Mouse (Mus musculus): Measurements from ENCODE around the gene Ss18l1. TPM values are rescaled to one million over a fixed set of nuclear protein-coding genes. Genes with fewer than 3 reads are reported as not detected.
A peak's percentile ranks its signal among the peaks of the same experiment; 100 is the strongest.

Ss18l1 gene
- polyA plus RNA-seq, 1 experiment = 6.7 TPM

DNA sequence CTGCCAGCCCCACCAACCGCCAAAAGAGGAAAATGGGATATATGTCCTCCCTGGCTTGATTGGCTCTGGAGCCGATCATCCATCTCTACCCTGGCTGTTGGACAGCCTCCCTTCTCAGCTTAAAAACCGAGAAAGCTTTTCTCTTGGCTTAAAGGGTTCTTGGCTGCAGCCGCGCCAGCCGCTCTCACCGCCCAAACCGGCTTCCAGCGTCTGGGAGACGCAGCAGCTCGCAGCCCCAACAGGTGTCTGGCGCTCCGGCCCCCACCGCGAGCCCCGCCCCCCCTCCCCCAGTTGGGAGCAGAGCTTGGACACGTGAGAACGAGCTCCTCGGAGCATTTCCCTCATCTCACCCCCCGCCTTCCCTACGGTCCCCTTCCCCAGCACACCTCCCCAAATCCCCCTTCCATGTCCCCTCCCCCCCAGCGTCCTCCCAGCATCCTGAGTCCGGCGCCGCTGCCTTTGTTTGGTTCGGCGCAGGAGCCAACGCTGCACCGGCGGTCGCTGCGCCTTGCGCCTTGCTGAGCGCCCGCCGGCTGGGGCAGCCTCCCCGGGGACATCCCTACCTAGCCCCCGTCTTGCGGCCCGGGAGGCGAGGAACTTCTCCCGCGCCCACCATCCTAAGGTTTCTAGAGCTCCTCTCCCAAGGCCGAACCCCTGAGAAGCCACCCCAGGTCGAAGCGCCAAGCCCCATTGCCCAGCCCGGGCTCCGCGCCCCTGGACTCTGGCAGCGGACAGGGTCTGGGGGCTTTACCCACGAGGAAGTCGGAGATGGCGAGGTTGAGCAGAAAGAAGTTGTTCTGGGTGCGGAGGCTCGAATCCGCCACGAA lies 61.1 kb downstream of the Ss18l1 start:
- peaks cover 1% of the 10 kb centered on the region; the same call in 1 of the 2 replicates for H3K27me3 ChIP-seq (replicated peaks; ENCODE audit: control insufficient read depth, insufficient read depth, low read length)

DNA sequence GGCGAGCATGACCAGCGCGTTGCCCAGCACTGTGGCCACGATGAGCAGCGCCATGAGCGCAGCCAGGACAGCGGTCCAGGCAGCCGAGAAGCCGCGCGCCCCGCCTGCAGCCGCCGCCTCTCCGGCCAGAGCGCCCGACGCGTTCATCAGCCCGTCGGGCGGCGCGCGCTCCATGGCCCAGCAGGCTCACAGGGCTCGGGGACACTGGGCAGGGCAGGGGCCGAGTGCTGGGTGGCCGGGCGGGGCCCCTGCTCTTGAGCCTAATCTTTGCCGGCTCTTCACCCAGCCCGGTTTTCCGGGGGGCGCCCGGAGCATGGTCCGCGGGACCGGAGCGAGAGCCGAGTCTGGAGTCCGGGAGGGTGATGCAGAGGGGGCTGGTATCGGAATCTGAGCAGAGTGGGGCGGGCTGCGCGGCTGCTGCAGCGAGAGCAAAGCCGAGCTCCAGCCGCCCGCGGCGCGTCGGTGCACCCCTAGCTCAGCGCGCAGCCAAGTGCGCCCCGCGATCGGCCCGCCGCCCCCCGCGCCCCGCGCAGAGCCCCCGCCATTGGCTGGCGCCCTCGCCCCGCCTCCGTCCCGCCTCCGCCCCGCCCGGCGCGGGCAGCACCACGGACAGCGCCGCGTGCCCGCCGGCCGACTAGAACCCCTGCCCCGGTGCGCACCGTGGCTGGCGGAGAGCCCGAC lies 61.8 kb downstream of the Ss18l1 start, which contains the start of gene Hrh3:
Gene Hrh3, minus strand, starts transcription at position 511 of the 681 bp plus-strand sequence.
- TF ChIP-seq POLR2A (IDR thresholded peaks at IDR 0.05; ENCODE audit: low read depth, low read length) (no peak), CTCF (conservative IDR thresholded peaks at IDR 0.05; ENCODE audit: insufficient read depth, insufficient read length, low read depth, low read length) (no peak)
- WGBS = 2% methylated on average over 80 of the region's 87 CpGs

More for the DNA sequence above, 61.1 kb downstream of the Ss18l1 start:
- peak overlapping the region; percentile 44; the same call in 1 of the 2 replicates for H3K4me3 ChIP-seq (ENCODE audit: insufficient read depth, low read depth, low read length)
- under 1% methylated on average over 56 of the region's 57 CpGs for WGBS
- H3K4me1 ChIP-seq (ENCODE audit: control insufficient read depth, insufficient read depth, low read length) = 0 out of 2 replicates have a peak, but pooled peaks cover 3% of the 10 kb centered on the region
- no peak overlapping the region for H3K27ac ChIP-seq (ENCODE audit: insufficient read depth, low read depth, low read length)
- H3K36me3 ChIP-seq (ENCODE audit: control insufficient read depth, insufficient read depth, low read length) = no peaks in the 10 kb centered on the region
- DNase-seq = no peak
- TF ChIP-seq POLR2A (IDR thresholded peaks at IDR 0.05; ENCODE audit: low read depth, low read length) (no peak), CTCF (conservative IDR thresholded peaks at IDR 0.05; ENCODE audit: insufficient read depth, insufficient read length, low read depth, low read length) (no peak)

DNA sequence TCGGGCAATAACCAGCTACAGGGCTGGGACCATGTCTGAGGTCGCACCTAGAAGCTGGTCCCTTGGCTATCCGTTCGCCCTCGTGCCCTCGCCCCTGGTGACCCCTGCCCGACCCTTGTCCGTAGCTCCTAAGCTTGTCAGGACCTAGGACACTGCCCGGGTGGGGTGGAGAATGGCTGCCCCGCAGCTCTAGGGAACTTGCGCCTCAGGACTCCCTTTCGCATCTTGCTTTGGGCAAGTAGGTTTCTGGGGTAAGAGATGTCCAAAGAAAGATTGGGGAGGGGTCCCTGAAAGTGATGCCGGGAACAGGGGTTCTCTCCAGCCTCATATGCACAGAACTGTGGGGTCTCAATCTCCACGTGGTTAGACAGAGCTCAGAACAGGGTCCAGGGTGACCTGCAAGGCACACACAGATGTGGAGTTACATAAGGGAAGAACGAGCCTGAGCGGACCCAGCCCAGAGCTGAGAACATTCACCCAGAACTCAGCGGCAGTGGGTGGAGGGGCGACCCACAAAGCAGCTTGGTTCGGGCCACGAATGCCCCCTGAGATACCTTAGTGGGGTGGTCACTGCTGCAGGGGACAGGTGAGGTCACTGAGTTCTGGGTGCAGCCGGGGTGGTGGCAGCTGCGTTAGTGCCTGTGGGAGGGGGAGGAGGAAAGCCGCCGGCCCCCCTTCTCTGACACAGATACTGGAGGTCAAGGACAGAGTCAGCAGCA lies 62.5 kb downstream of the Ss18l1 start:
- peaks cover 1% of the 10 kb centered on the region; the same call in 1 of the 2 replicates for H3K27me3 ChIP-seq (replicated peaks; ENCODE audit: control insufficient read depth, insufficient read depth, low read length)
- WGBS = 9% methylated on average over 24 of the region's 24 CpGs
- H3K4me1 ChIP-seq (ENCODE audit: control insufficient read depth, insufficient read depth, low read length) = 0 out of 2 replicates have a peak, but pooled peaks cover 3% of the 10 kb centered on the region
- no peak for DNase-seq
- H3K36me3 ChIP-seq (ENCODE audit: control insufficient read depth, insufficient read depth, low read length) = no peaks in the 10 kb centered on the region
- peak overlapping the region; percentile 22; the same call in 1 of the 2 replicates for H3K4me3 ChIP-seq (ENCODE audit: insufficient read depth, low read depth, low read length)
- H3K27ac ChIP-seq (ENCODE audit: insufficient read depth, low read depth, low read length) = no peak overlapping the region
- TF ChIP-seq POLR2A (IDR thresholded peaks at IDR 0.05; ENCODE audit: low read depth, low read length) (no peak), CTCF (conservative IDR thresholded peaks at IDR 0.05; ENCODE audit: insufficient read depth, insufficient read length, low read depth, low read length) (no peak)

More for the DNA sequence above, 61.8 kb downstream of the Ss18l1 start, which contains the start of gene Hrh3:
- no peak within 1 kb of the TSS for H3K27ac ChIP-seq (ENCODE audit: insufficient read depth, low read depth, low read length)
- no peaks in the 10 kb centered on the region for H3K36me3 ChIP-seq (ENCODE audit: control insufficient read depth, insufficient read depth, low read length)
- H3K27me3 ChIP-seq (replicated peaks; ENCODE audit: control insufficient read depth, insufficient read depth, low read length) = peaks cover 1% of the 10 kb centered on the region; the same call in 1 of the 2 replicates
- peak within 1 kb of the TSS; percentile 44 for H3K4me3 ChIP-seq (ENCODE audit: insufficient read depth, low read depth, low read length)
- DNase-seq = peak; percentile 89
- 0 out of 2 replicates have a peak, but pooled peaks cover 3% of the 10 kb centered on the region for H3K4me1 ChIP-seq (ENCODE audit: control insufficient read depth, insufficient read depth, low read length)

DNA sequence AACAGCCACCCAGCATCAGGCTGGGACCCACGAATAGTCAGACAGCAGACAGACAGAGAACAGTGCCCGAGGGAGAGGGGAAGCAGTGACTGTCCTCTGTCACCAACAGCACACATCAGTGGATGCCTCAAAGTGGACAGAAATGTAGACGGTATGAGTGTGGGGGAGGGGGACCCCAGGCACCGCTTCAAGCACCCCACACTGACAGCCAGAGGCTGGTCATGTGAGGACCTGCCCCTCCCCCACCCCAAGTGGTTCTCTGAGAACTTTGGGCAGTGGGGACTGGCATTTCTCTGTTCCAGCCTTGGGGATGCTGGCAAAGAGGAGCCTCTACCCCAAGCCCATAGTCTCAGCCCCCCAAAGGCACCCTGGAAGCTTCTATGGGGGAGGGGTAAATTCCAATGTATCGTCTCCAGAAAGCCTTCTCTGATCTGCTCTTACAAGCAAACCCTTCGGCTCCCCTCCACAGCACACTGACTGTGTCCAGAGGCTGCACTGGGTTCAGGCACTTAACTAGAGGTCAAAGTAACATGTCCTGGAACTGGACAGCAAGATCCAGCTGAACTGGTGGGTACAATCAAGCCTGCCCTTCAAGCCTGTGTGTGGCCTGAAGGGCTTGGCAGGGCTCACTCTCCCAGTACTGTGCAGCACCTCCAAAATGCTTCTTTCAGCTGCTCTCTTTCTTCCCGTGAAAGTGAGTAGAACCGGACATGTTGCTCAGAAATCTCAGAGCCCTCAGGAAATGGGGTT lies 63.3 kb downstream of the Ss18l1 start:
- Histone ChIP-seq H3K36me3 (ENCODE audit: control insufficient read depth, insufficient read depth, low read length) (no peaks in the 10 kb centered on the region), H3K27ac (ENCODE audit: insufficient read depth, low read depth, low read length) (no peak overlapping the region), H3K27me3 (replicated peaks; ENCODE audit: control insufficient read depth, insufficient read depth, low read length) (peaks cover 1% of the 10 kb centered on the region; the same call in 1 of the 2 replicates), H3K4me1 (ENCODE audit: control insufficient read depth, insufficient read depth, low read length) (0 out of 2 replicates have a peak, but pooled peaks cover 3% of the 10 kb centered on the region), H3K4me3 (ENCODE audit: insufficient read depth, low read depth, low read length) (no peak overlapping the region)
- peak; percentile 52 for DNase-seq
- no peak for TF ChIP-seq POLR2A (IDR thresholded peaks at IDR 0.05; ENCODE audit: low read depth, low read length)
- TF ChIP-seq CTCF (conservative IDR thresholded peaks at IDR 0.05; ENCODE audit: insufficient read depth, insufficient read length, low read depth, low read length) = no peak
- WGBS = 21% methylated on average over 8 of the region's 8 CpGs

DNA sequence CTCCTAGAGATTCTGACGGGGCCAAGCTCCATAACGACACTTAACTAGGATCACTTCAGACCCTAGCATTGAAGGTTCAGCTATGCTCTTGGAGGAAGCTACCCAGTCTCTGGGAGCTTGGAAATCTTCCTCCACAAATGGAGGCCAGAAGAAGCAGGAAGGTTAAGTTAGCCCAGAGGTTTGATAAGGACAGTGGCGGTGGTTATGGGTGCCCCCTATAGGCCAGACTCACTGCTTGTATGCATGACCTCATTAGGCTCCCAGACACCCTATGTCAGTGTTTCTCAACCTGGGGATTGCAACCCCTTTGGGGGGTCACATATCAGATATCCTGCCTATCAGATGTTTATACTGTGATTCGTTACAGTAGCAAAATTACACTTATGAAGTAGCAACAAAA lies 64.8 kb downstream of the Ss18l1 start:
- DNase-seq = no peak
- 0 out of 2 replicates have a peak, but pooled peaks cover 3% of the 10 kb centered on the region for H3K4me1 ChIP-seq (ENCODE audit: control insufficient read depth, insufficient read depth, low read length)
- no peak overlapping the region for H3K27ac ChIP-seq (ENCODE audit: insufficient read depth, low read depth, low read length)
- no peaks in the 10 kb centered on the region for H3K36me3 ChIP-seq (ENCODE audit: control insufficient read depth, insufficient read depth, low read length)
- WGBS = 80% methylated on average over 4 of the region's 4 CpGs
- H3K4me3 ChIP-seq (ENCODE audit: insufficient read depth, low read depth, low read length) = no peak overlapping the region
- 0 out of 2 replicates have a peak, but pooled peaks have one; percentile 19 for TF ChIP-seq CTCF (conservative IDR thresholded peaks at IDR 0.05; ENCODE audit: insufficient read depth, insufficient read length, low read depth, low read length)
- no peak for TF ChIP-seq POLR2A (IDR thresholded peaks at IDR 0.05; ENCODE audit: low read depth, low read length)
- peaks cover 1% of the 10 kb centered on the region; the same call in 1 of the 2 replicates for H3K27me3 ChIP-seq (replicated peaks; ENCODE audit: control insufficient read depth, insufficient read depth, low read length)

DNA sequence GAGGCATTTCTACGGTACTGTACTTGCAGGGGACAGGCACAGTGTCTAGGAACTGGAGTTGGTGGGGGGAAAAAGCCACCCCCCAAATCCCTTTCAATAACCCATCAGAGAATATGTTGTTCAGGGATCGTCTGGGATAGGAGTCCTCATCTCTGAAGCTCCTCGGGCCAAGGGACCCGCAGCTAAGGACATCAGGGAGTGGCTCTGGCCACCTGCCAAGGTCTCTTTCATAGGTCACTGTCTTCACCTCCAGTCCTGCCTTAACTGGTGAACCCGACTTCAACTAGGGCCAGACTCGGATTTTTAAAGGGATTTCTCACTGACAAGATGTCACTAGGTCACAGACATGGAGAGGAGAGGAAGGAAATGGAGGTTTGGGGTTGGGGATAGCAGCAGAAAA lies 66.0 kb downstream of the Ss18l1 start:
- Histone ChIP-seq H3K27ac (ENCODE audit: insufficient read depth, low read depth, low read length) (no peak overlapping the region), H3K4me3 (ENCODE audit: insufficient read depth, low read depth, low read length) (no peak overlapping the region), H3K36me3 (ENCODE audit: control insufficient read depth, insufficient read depth, low read length) (no peaks in the 10 kb centered on the region), H3K4me1 (ENCODE audit: control insufficient read depth, insufficient read depth, low read length) (0 out of 2 replicates have a peak, but pooled peaks cover 3% of the 10 kb centered on the region), H3K27me3 (replicated peaks; ENCODE audit: control insufficient read depth, insufficient read depth, low read length) (no peaks in the 10 kb centered on the region)
- TF ChIP-seq CTCF (conservative IDR thresholded peaks at IDR 0.05; ENCODE audit: insufficient read depth, insufficient read length, low read depth, low read length) (no peak), POLR2A (IDR thresholded peaks at IDR 0.05; ENCODE audit: low read depth, low read length) (no peak)
- DNase-seq = no peak
- 35% methylated on average over 6 of the region's 6 CpGs for WGBS

All from kidney, adult 2 months (tissue).